Mouse (Mus musculus): Measurements from ENCODE around the gene Dnajb5. TPM values are rescaled to one million over a fixed set of nuclear protein-coding genes. Genes with fewer than 3 reads are reported as not detected.

Gene Dnajb5
- polyA plus RNA-seq, 1 experiment from 2014 or later = 6.9 TPM

DNA sequence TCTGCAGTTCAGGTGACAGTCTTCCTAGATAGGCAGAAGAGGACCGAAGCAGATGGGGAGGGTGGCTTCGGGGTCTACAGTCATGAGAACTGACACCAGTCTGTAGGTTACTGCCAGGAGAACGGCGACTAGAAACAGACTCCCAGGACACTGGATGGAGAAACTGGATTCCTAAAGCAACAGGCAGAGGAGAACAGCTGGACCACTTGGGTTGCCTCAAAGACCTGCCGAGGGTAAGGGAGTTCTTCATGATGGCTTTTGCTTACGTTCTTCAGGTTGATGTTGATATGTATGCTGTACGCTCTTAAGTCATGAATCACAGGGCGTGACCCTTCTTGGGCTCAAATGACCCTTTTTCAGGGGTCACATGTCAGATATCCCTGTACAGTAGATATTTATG is 27.2 kb upstream of the Dnajb5 start:
- Histone ChIP-seq H3K4me2 (no peak overlapping the region), H3K27me3 (ENCODE audit: insufficient read depth, low read length) (peaks cover 16% of the 10 kb centered on the region), H3K36me3 (ENCODE audit: insufficient read depth) (no peaks in the 10 kb centered on the region), H3K9ac (no peak overlapping the region), H3K4me3 (ENCODE audit: low read depth, low read length) (no peak overlapping the region), H3K9me3 (ENCODE audit: low read depth, low read length) (no peaks in the 10 kb centered on the region), H3K4me1 (ENCODE audit: insufficient read depth) (no peaks in the 10 kb centered on the region), H3K27ac (ENCODE audit: low read depth) (no peak overlapping the region)
- no peak for DNase-seq
- TF ChIP-seq CTCF (IDR thresholded peaks at IDR 0.05; ENCODE audit: low read depth) = no peak
- 78% methylated on average over 8 of the region's 8 CpGs for WGBS
- no peak for ATAC-seq (ENCODE audit: insufficient read depth)

DNA sequence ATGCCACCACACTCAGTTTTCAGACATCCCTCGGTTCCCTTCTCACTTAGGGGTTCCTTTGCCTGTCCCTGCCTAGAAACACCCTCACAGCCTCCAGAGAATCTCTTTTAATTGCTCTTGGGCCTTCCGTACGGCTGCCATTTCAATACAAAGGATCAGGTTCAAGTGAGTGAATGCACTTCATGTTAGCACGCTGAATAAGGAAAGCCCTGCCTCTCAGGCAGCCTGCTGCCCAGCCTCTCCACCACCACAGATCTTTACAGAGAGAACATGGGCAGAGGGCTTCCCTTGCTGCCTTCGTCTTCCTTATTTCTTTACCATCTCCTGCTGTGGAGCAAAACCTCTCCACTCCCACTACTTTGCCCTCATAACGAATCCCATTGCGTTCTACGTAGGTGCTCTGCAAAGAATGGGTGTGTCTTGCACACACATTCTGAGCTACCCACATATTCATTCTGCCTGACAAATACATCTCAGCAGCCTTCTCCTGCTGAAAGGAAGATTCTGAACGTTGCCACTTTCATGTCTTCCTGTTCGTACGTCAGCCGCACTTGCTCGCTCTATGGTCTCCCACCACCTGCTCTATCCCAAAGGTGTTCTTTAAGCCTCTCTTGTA is 25.4 kb upstream of the Dnajb5 start:
- H3K27ac ChIP-seq (ENCODE audit: low read depth) = no peak overlapping the region
- ATAC-seq (ENCODE audit: insufficient read depth) = no peak
- TF ChIP-seq CTCF (IDR thresholded peaks at IDR 0.05; ENCODE audit: low read depth) = no peak
- no peak overlapping the region for H3K4me3 ChIP-seq (ENCODE audit: low read depth, low read length)
- no peaks in the 10 kb centered on the region for H3K36me3 ChIP-seq (ENCODE audit: insufficient read depth)
- H3K27me3 ChIP-seq (ENCODE audit: insufficient read depth, low read length) = no peaks in the 10 kb centered on the region
- DNase-seq = no peak
- H3K9me3 ChIP-seq (ENCODE audit: low read depth, low read length) = no peaks in the 10 kb centered on the region
- H3K9ac ChIP-seq = no peak overlapping the region
- 71% methylated on average over 13 of the region's 13 CpGs for WGBS
- no peak overlapping the region for H3K4me2 ChIP-seq
- H3K4me1 ChIP-seq (ENCODE audit: insufficient read depth) = no peaks in the 10 kb centered on the region

DNA sequence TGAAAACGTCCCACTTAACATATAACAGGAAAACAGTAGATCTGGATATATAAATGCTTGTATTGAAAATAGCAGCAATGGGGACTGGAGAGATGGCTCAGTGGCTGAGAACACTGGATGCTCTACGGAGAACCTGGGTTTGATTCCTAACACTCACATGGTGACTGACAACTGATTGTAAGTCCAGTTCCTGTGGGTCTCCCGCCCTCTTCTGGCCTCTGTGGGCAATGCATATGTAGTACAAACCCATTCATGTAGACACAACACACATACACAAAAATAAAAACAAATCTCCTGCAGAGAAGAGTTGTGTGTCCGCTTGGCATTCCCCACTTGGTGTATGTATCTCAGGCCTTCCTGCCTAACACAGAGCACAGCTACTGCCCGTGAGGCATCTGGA is 21.4 kb upstream of the Dnajb5 start:
- no peak overlapping the region for H3K4me2 ChIP-seq
- H3K4me3 ChIP-seq (ENCODE audit: low read depth, low read length) = no peak overlapping the region
- H3K9ac ChIP-seq = no peak overlapping the region
- H3K27ac ChIP-seq (ENCODE audit: low read depth) = no peak overlapping the region
- H3K9me3 ChIP-seq (ENCODE audit: low read depth, low read length) = no peaks in the 10 kb centered on the region
- H3K4me1 ChIP-seq (ENCODE audit: insufficient read depth) = no peaks in the 10 kb centered on the region
- WGBS = 73% methylated on average over 5 of the region's 5 CpGs
- no peak for ATAC-seq (ENCODE audit: insufficient read depth)
- no peak for DNase-seq
- no peak for TF ChIP-seq CTCF (IDR thresholded peaks at IDR 0.05; ENCODE audit: low read depth)
- H3K27me3 ChIP-seq (ENCODE audit: insufficient read depth, low read length) = no peaks in the 10 kb centered on the region
- no peaks in the 10 kb centered on the region for H3K36me3 ChIP-seq (ENCODE audit: insufficient read depth)

DNA sequence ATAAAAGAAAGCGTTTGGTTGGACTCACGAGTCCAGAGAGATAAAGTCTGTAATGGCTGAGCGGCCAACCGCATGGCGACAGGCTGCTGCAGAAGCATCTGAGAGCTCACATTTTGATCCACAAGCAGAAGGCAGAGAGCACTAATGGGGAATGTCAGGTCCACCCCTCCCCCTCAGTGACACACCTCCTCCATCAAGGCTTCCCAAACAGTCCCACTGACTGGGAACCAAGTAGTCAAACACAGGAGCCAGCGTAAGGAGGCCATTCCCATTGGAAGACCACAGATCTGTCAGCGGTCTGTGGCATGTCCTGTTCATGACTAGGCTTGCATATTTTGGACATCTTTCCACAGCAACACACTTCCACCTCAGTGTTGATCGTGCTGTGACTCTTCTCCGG is 20.7 kb upstream of the Dnajb5 start:
- Histone ChIP-seq H3K4me3 (ENCODE audit: low read depth, low read length) (no peak overlapping the region), H3K36me3 (ENCODE audit: insufficient read depth) (no peaks in the 10 kb centered on the region), H3K4me2 (no peak overlapping the region), H3K27me3 (ENCODE audit: insufficient read depth, low read length) (no peaks in the 10 kb centered on the region), H3K9me3 (ENCODE audit: low read depth, low read length) (no peaks in the 10 kb centered on the region), H3K27ac (ENCODE audit: low read depth) (no peak overlapping the region), H3K4me1 (ENCODE audit: insufficient read depth) (no peaks in the 10 kb centered on the region), H3K9ac (no peak overlapping the region)
- no peak for ATAC-seq (ENCODE audit: insufficient read depth)
- no peak for TF ChIP-seq CTCF (IDR thresholded peaks at IDR 0.05; ENCODE audit: low read depth)
- DNase-seq = no peak
- 88% methylated on average over 9 of the region's 9 CpGs for WGBS

DNA sequence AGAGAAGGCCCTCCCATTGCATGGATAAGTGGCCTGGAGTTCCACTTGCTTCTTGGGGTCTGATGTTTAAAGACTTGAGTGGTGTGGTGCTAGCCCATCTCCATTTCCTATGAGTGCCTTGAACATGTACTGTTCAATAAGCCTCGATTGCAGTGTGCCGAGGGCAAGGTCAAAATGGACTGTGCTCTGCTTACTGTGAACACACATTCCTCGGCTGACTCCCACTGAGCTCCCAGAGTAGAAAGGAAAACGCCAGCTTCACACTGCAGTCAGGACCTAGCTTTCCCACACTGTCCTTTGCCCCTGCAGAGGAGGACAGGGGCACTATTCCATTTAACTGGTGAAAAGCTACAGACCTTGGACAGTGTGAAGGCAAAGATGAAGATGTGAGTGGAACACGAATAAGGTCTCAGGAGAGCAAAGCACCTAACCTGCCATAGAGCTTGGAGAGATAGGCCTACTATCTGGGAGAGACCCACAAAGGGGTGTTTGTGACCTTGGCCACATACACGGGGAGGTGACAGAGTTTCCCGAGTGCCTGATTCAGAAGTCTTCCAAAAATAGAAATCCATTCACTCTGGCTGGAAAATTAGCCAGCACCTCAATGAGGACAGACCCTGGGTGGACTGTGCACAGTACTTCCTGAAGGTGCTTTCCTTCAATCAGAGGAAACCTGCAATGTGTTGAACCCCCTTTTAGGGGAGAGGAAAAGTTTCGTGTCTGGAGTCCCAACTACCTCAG is 17.2 kb upstream of the Dnajb5 start:
- H3K9me3 ChIP-seq (ENCODE audit: low read depth, low read length) = no peaks in the 10 kb centered on the region
- DNase-seq (no peak), ATAC-seq (ENCODE audit: insufficient read depth) (no peak)
- no peaks in the 10 kb centered on the region for H3K4me1 ChIP-seq (ENCODE audit: insufficient read depth)
- no peak overlapping the region for H3K4me3 ChIP-seq (ENCODE audit: low read depth, low read length)
- no peaks in the 10 kb centered on the region for H3K27me3 ChIP-seq (ENCODE audit: insufficient read depth, low read length)
- H3K9ac ChIP-seq = no peak overlapping the region
- H3K27ac ChIP-seq (ENCODE audit: low read depth) = no peak overlapping the region
- no peak overlapping the region for H3K4me2 ChIP-seq
- WGBS = 58% methylated on average over 8 of the region's 8 CpGs
- no peaks in the 10 kb centered on the region for H3K36me3 ChIP-seq (ENCODE audit: insufficient read depth)
- TF ChIP-seq CTCF (IDR thresholded peaks at IDR 0.05; ENCODE audit: low read depth) = no peak

DNA sequence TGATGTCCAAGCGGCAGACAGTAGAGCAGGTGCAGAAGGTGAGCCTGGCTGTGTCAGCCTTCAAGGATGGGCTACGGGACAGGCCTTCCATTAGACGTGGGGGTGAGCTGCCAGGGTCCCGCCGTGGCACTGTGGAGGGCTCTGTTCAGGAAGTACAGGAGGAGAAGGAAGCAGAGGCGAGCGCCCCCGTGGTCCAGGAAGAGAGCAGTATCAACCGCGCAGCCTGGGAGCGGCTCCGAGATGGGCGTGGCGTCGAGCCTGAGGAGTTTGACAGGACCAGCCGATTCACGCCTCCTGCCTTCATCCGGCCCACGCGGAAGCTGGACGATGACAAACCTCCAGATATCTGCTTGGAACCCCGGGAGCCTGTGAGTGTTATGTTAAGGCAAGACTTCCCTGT is 16.0 kb upstream of the Dnajb5 start:
- ATAC-seq (ENCODE audit: insufficient read depth) = 0 out of 2 replicates have a peak, but pooled peaks have one; percentile 56
- Histone ChIP-seq H3K4me1 (ENCODE audit: insufficient read depth) (no peaks in the 10 kb centered on the region), H3K4me2 (peak overlapping the region; percentile 45), H3K27ac (ENCODE audit: low read depth) (no peak overlapping the region), H3K4me3 (ENCODE audit: low read depth, low read length) (no peak overlapping the region), H3K9me3 (ENCODE audit: low read depth, low read length) (no peaks in the 10 kb centered on the region), H3K36me3 (ENCODE audit: insufficient read depth) (no peaks in the 10 kb centered on the region), H3K27me3 (ENCODE audit: insufficient read depth, low read length) (no peaks in the 10 kb centered on the region), H3K9ac (no peak overlapping the region)
- DNase-seq = peak; percentile 72
- peak; percentile 35; the same call in 1 of the 2 replicates for TF ChIP-seq CTCF (IDR thresholded peaks at IDR 0.05; ENCODE audit: low read depth)
- WGBS = 3% methylated on average over 22 of the region's 22 CpGs

DNA sequence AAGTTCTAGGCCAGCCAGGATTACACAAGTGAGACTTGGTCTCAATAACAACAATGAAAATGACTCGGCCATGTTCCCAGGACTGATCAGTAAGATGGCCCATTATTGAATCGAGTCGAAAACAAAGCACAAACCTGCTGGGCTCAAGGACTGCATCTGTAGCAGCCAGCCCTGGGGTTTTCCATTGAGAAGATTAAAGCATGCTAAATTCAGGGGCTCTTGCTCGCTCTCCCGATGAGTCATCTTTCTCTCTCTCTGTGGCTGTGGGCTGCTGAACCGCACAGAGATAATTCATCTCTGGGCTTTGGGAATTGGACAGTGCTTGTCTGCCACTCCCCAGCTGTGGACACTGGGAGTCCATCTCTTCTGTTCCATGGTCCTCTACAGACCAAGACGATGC is 8.2 kb upstream of the Dnajb5 start:
- no peak for TF ChIP-seq CTCF (IDR thresholded peaks at IDR 0.05; ENCODE audit: low read depth)
- no peak overlapping the region for H3K9ac ChIP-seq
- DNase-seq = no peak
- no peak for ATAC-seq (ENCODE audit: insufficient read depth)
- H3K4me3 ChIP-seq (ENCODE audit: low read depth, low read length) = no peak overlapping the region
- H3K27ac ChIP-seq (ENCODE audit: low read depth) = no peak overlapping the region
- H3K27me3 ChIP-seq (ENCODE audit: insufficient read depth, low read length) = no peaks in the 10 kb centered on the region
- H3K4me2 ChIP-seq = no peak overlapping the region
- no peaks in the 10 kb centered on the region for H3K36me3 ChIP-seq (ENCODE audit: insufficient read depth)
- WGBS = 76% methylated on average over 7 of the region's 7 CpGs
- H3K9me3 ChIP-seq (ENCODE audit: low read depth, low read length) = no peaks in the 10 kb centered on the region
- H3K4me1 ChIP-seq (ENCODE audit: insufficient read depth) = no peaks in the 10 kb centered on the region
